Mouse (Mus musculus): ENCODE measurements around the gene Gm13119.
"Not testable (repeated sequence)": the region's sequence is repeated elsewhere in the genome, so short reads cannot be mapped to it uniquely, and the experiment has no call there.

The Gm13119 gene

GRCm38 (mm10) chr4:144357642-144358041 lies at the start of gene Gm13119:
Gm13119 (plus strand) TSS chr4:144357942.
- DNase-seq (ENCODE audit: low spot score in 2 of 2), result not testable (repeated sequence)

GRCm38 (mm10) chr4:144312666-144313460 lies 44.9 kb upstream of the Gm13119 start:
- DNase-seq (ENCODE audit: low spot score in 2 of 2), result not testable (repeated sequence)

GRCm38 (mm10) chr4:144329949-144330348 lies 27.8 kb upstream of the Gm13119 start, which contains the start of gene Gm13128:
Gm13128 (plus strand) TSS chr4:144330249.
- DNase-seq (ENCODE audit: low spot score in 2 of 2), result not testable (repeated sequence)

- not testable (repeated sequence) for DNase-seq (ENCODE audit: low spot score in 2 of 2)
Observed at GRCm38 (mm10) chr4:144335856-144336255, 21.9 kb upstream of the Gm13119 start.

- no peak for DNase-seq (ENCODE audit: low spot score in 2 of 2)
Observed at GRCm38 (mm10) chr4:144377911-144378310, 20.2 kb downstream of the Gm13119 start, which contains the start of gene Pramef20. Pramef20 (minus strand) TSS chr4:144377933.

- no peak for DNase-seq (ENCODE audit: low spot score in 2 of 2)
Observed at GRCm38 (mm10) chr4:144396316-144396715, 38.6 kb downstream of the Gm13119 start.

- DNase-seq (ENCODE audit: low spot score in 2 of 2), result no peak
Observed at GRCm38 (mm10) chr4:144402712-144403111, 45.0 kb downstream of the Gm13119 start.

GRCm38 (mm10) chr4:144404456-144405086 lies 46.8 kb downstream of the Gm13119 start:
- DNase-seq (ENCODE audit: low spot score in 2 of 2), result peak; percentile 60 to 66

- DNase-seq (ENCODE audit: low spot score in 2 of 2), result no peak
Observed at GRCm38 (mm10) chr4:144406261-144406660, 48.5 kb downstream of the Gm13119 start.

- DNase-seq (ENCODE audit: low spot score in 2 of 2), result no peak
Observed at GRCm38 (mm10) chr4:144408290-144408689, 50.5 kb downstream of the Gm13119 start, which contains the start of gene Pramef12. Pramef12 (minus strand) TSS chr4:144408464.

Data from urinary bladder, postnatal 4 days (tissue).